Mouse (Mus musculus) activated CD4-positive, CD25-positive, alpha-beta regulatory T cell, adult 4 months (primary cell): ENCODE measurements around the gene Fthl17d. TPM values are rescaled to one million over a fixed set of nuclear protein-coding genes. Genes with fewer than 3 reads are reported as not detected.
"Not testable (repeated sequence)": the region's sequence is repeated elsewhere in the genome, so short reads cannot be mapped to it uniquely, and the experiment has no call there.

Experiments
- ATAC-seq: one replicate; pipeline ENCODE4 v1.8.0; 2017
- polyA plus RNA-seq, 2 experiments: library from polyadenylated mRNA; unstranded; fragments of 100-300 nt; shearing (Covaris generic); gene quantifications; one replicate each; pipeline ENCODE4 v1.2.1; 2017

Gene Fthl17d
- polyA plus RNA-seq = not detected

- ATAC-seq = not testable (repeated sequence)
Observed at GRCm38 (mm10) chrX:8986655-8987054, at the start of gene Fthl17d. Fthl17d (minus strand) TSS chrX:8986755.

- ATAC-seq = not testable (repeated sequence)
Observed at GRCm38 (mm10) chrX:9033193-9033592, 46.6 kb upstream of the Fthl17d start, which contains the start of gene Fthl17e. Fthl17e (plus strand) TSS chrX:9033493.

DNA sequence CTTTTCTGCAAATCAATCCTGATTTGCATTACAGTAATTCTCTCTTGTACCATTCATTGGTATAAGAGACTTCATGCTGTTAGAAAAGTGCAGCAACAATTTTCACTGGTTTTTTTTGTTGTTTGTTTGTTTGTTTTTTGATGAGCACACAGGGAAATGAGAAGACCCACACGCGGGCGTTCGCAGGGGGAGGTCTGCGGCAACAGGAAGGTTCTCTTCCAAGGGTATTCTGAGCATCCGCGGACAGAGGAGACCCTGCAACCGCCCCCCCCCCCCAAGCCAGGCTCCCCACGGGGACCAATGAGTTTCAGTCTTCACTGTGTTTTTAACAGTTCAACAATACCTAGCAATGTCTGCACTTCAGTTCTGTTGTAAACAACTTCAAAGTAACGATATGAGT, 32.9 kb upstream of the Fthl17d start:
- ATAC-seq = no peak

- no peak for ATAC-seq
Observed at GRCm38 (mm10) chrX:9016079-9016478, 29.5 kb upstream of the Fthl17d start.

DNA sequence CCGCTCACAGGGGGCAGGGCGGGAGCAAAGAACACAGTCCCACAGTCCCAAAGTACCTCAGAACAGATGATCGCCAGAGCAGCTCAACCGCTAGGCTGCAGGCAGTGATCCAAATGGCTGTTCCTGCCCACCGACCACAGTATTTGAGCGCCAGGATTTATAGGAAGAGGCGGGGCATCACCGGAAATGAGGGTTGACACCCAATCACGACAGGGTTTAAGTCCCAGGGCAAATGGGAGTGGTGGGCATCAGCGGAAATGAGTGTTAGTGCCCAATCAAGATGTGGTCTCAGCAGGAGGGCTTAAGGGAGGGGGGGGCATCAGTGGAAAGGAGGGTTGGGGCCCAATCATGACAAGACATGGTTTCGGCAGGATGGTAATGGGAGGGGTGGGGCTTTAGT, 10.1 kb downstream of the Fthl17d start, which contains the start of gene Fthl17c:
Fthl17c (minus strand) TSS at position 101 of the 400 bp plus-strand sequence.
- ATAC-seq = not testable (repeated sequence)

GRCm38 (mm10) chrX:8964618-8965017, 21.9 kb downstream of the Fthl17d start:
- ATAC-seq = not testable (repeated sequence)

- not testable (repeated sequence) for ATAC-seq
Observed at GRCm38 (mm10) chrX:8962875-8963274, 23.7 kb downstream of the Fthl17d start, which contains the start of gene Fthl17b. Fthl17b (minus strand) TSS chrX:8962975.

DNA sequence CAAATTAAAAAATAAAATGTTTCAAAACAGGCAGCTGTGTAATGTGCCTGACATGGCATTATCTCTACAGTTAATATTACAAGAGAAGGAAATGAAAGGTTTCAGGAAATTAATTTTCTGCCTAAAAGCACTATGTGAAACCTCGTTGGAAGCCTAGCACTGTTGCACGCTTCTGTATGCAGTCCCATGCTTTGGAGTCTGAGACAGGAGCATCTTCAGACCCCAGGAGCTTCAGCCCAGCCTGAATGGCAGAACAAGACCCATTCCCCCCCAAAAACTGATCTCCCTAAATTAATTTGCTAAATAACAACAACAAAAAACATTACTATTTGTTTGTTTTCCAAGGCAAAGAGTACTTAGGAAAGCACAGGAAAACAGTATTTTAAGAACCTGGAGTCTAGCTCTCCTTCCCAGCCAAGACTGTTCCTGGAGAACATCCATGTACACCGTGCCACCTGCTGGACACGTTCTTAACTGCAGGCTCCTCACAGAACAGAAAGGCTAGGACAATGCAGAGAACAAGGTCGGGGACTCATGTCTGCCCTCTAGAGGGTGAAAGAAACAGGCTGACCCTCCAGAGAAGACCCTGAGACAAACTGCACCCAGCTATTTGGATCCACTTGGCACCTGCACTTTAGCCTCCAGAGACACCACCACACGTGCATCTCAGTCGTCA, 38.3 kb downstream of the Fthl17d start:
- ATAC-seq = not testable (repeated sequence)

DNA sequence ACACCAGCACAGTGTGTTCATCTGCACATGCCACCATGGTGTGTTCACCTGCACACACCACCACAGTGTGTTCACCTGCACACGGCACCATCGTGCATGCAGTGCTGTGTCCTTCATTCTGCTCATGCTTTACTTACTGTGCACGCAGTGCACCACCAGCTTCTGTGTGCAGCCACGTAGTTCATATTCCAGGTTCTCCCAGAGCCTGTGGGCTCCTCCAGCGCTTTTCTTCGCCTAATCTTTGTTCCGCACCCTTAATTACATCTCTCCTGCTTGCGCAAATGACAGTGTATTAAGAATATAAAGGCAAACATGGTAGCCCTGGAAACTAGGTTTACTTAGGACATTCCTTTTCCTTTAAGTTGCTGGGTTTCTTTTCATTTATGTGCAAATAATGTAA, 42.5 kb downstream of the Fthl17d start:
- no peak for ATAC-seq

Other genes starting within 250 kb of the Fthl17d start
- gene Ssx9, start 238.3 kb downstream of the Fthl17d start, polyA plus RNA-seq = not detected
- gene Ssxb5, start 183.1 kb downstream of the Fthl17d start, polyA plus RNA-seq = not detected
- not detected for gene Gm6592, start 142.8 kb downstream of the Fthl17d start, polyA plus RNA-seq
- gene Gm5751, start 112.5 kb downstream of the Fthl17d start, polyA plus RNA-seq = not detected
- under 1 TPM in 1 of 2 experiments, not detected in 1; 0.42 TPM for gene B630019K06Rik, start 94.4 kb downstream of the Fthl17d start, polyA plus RNA-seq
- not detected for gene Fthl17b, start 23.8 kb downstream of the Fthl17d start, polyA plus RNA-seq
- not detected for gene Fthl17c, start 10.2 kb downstream of the Fthl17d start, polyA plus RNA-seq
- not detected for gene Fthl17e, start 46.7 kb upstream of the Fthl17d start, polyA plus RNA-seq
- gene Fthl17f, start 76.3 kb upstream of the Fthl17d start, polyA plus RNA-seq = not detected
- not detected for gene 4930402K13Rik, start 117.8 kb upstream of the Fthl17d start, polyA plus RNA-seq
- gene Lancl3, start 213.1 kb upstream of the Fthl17d start, polyA plus RNA-seq = 1 to 10 TPM in 1 of 2 experiments, under 1 TPM in 1; 0.74 to 1.8 TPM